Mouse (Mus musculus) B cell, adult 2 months (primary cell): ENCODE results near the gene Slc25a35.
"Not testable (repeated sequence)": the region's sequence is repeated elsewhere in the genome, so short reads cannot be mapped to it uniquely, and the experiment has no call there.

ENCODE experiments used
- DNase-seq, 2 experiments: peaks; one replicate each; pipeline ENCODE4 v3.0.0; 2022

Slc25a35 gene

DNA sequence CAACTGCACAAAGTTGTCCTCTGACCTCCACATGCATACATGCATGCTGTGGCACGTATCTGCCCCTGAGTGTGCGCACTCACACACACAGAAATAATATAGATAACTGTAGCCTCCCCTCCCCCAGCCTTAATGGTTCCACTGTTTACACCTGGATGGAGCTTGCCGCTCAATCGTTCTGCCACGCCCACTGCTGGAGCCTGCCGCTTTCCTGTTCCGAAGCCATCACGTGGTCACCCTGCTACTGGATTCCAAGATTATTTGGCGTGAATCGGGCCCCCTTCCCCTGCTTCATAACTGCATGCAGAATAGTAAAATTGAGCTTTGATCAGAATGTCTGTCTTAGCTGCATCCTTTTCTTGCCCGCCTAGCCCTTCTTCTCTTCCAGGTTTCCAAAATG, 5.8 kb upstream of the Slc25a35 start:
- not testable (repeated sequence) for DNase-seq

DNA sequence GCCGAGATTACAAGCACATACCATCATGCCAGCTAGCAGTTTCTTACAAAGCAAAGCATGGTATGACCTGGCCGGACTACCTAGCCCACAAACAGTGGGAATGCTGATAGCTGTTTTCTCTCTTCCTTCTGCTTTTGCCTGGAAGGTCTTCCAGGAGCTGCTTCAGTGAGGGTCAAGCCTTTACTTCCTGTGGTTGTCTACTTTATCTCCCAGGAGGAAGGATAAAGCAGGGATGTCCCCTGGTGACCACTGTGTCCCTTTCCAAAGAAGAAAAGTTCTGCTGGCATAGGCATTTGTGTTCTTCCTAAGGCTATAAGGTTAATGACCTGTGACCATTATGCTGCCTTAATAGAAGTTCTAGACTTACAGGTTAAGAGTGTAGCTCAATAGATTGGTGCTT, 4.5 kb upstream of the Slc25a35 start:
- DNase-seq, result no peak

DNA sequence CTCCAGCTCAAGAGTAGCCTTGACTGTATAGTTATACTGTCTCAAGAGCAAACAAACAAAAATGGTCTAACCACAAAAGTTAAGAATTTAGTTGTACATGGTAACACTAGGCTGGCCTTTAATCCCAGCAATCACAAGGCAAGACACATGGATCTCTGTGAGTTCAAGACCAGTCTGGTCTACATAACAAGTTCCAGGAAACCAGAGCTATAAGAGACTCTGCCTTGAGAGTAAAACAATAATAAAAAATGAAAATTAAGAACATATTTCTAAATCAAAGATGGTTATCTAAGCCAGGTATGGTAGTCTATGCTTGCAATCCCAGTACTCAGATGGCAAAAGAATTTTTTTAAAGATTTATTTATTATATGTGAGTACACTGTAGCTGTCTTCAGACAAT, 2.9 kb upstream of the Slc25a35 start:
- DNase-seq, result no peak

DNA sequence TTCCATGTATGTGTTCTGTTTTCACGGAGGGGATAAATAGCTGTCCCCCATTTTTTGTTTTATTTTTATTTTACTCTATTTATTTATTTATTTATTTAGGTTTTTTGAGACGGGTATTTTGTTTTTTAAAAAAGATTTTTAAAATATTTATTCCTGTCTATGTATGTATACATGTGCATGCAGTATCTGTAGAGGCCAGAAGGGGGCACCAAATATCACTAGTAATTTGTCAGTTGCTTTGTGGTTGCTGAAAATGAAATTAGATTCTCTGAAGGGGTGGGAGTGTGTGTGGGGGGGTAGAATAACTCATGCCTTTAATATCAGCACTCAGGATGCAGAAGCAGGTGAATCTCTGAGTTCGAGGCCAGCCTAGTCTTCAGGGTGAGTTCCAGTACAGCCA, 2.1 kb upstream of the Slc25a35 start:
- peak; percentile 86 to 90 for DNase-seq

DNA sequence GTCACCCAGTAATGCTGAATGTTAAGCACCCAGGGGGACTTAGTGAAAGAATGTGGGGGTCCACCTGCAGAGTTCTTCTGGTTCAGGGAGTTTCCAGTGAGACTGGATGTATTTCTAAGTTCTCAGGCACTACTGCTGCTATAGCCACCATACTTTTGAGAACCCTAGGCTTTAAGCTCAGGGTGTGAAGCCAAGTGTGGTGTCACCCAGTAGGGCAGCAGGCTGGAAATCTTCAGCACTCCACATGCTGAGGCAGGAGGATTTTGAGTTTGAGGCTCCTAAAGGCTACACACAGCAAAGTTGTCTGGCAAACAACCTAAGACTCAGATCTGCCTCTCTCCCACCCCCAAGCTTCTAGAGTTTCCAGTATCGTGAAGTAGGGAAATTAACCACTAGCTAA, 1.4 kb upstream of the Slc25a35 start:
- DNase-seq, result no peak

DNA sequence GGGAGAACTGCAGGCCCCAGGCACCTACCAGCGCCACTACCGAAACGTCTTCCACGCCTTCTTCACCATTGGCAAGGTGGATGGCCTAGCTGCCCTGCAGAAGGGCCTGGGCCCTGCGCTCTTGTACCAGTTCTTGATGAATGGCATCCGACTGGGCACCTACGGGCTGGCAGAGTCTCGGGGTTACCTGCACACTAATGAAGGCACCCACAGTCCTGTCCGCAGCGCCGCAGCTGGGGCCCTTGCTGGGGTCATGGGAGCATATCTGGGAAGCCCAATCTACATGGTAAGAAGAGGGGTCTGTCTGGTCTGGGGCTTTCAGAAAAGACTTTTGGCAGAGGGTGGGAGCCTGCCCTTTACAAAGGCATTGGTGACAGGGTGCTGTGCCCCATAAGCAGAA, 821 bp downstream of the Slc25a35 start:
- DNase-seq, result no peak

DNA sequence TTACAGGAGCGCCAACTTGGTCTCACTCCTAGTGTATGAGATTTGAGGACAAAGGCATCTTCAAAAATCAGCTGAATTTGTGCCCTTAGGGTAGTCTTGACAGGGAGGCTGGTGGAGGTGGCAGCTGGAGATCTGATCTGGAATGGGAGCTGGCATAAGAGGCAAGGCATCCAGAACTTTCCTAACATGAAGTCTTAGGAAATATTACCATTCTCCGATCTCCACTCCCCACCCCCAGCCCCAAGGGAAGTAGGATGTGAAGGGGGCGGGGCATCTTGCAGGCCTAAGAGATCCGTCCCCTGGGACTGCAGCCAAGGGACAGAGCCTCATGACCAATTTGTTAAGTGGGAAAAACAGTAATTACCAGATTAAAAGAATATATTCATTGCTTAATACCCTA, 2.3 kb downstream of the Slc25a35 start:
- DNase-seq, result no peak

DNA sequence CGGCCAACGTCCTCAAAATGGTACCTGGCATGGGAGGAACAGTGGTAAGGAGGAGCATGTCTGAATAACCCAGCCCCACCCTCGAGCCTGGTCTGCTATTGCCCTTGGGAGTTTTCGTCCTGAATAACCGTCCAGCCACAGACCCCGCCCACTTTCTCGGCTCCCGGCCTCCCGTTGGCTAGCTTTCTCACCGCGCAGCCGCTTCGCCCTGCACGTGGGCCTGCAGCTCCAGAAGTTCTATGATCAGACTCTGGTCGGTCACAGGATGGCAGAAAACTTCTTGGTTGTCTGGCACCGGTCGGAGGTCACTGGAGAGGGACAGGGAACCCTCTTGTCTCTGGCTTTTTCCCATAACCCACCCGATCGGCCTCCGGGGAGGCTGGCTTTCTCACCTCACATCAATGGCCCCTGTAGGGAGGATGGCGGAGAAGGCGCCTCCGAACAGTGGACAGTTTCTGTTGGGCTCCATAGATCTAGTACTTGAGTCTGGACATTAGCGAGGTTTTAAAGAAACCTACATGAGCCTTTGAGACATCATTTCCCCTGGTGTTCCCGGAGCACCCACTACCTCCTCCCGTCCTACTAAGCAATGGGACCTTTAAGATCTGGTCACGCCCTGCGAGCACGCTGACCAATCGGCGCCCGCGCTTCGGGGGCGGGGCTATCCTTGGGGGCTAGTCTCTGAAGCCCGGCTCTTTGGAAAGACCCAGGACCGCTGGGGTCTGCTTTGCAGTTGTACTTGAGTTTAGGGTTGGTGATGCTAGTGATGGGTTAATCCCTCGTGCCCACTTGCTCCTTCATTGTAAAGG, 5.5 kb downstream of the Slc25a35 start:
- DNase-seq, result peak; percentile 71 to 75

DNA sequence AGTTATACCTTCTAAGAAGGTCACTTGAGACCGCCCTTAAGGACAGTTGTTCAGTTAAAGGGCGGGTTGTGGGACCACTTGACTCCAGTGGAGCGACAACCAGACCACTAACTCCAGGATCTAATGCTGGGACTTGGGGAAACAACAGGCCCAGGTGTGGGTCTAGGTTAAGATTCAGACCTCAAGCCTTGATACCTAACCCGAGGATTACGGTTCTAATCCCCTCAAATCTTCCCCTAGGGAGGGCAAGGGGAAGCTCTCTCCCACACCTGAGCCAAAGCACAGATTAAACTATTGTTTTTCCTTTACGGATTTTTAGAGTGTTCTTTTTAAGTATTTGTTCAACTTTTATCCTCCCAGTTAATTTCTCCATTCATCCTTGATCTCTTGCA, 6.1 kb downstream of the Slc25a35 start:
- DNase-seq, result no peak

DNA sequence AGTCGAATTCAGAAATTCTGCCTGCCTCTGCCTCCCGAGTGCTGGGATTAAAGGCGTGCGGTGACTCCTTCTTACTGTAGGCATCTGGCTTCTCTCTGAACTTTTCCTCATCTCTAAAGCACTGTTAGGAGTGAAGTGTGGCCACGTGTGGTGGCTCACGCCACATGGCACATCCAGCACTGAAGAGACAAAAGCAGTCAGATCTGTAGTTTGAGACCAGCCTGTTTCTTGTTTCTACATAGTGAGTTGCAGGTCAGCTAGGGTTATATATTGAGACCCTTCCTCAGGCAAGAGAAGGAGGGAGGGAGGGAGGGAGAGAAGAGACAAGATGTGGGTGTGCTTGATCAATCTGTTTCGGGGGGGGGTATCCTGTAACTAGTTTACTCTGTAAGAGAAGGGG, 7.2 kb downstream of the Slc25a35 start, which contains the start of gene Rangrf:
Gene Rangrf, minus strand, starts transcription at position 101 of the 400 bp plus-strand sequence.
- no peak for DNase-seq

DNA sequence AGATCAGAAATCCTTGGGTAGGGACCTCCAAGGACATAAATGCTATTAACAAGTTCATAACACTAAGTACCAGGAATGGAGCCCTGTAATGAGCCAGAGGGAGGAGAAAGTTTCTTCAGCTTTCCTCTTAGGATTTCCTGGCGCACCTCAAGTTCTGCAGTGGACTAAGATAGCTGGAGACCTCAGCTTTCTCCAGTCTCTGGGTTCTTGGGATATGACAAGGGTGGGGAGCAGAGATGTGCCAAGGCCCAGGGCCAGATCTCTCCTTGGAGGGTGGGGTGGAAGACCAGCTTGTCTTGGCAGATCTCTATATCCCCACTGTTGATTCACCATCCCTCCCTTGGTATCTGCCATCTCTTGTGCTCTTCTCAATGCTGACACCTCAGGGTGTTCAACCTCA, 7.7 kb downstream of the Slc25a35 start:
- no peak for DNase-seq

DNA sequence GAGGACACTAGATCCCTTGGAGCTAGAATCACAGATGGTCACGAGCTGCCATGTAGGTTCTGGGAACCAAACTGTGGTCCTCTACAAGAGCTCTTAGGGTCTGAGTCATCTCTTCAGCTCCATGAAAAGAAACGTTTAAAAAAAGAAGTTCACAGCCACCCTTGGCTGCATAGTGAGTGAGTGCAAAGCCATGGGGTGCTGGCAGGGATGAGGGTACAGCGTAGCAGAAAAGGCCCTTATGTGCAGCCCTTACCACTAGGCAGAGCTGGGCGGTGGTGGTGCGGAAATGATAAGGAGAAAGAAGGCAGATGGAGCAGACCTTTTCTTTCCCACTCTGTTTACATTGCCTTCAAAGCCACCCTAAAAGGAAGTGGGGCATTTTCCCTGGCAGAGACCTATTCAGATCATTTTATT, 11.4 kb downstream of the Slc25a35 start:
- no peak for DNase-seq

DNA sequence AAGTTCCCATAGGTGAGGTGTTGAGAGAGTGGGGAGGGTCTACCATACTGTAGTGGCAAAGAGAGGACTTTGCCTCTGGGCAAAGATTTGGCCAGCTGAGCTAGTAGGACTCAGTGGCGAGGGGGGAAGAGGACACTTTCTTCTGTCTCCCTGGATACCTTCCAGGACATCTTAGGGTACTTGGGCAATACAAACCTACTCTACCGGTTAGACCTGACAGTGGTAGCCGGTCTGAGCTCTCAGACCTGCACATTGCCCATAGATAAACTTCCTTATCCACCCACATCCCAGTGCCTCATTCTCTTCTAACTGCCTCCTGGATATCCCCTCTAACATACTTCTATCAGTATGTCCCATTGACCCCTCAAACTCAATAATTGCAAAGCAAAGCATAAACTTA, 13.0 kb downstream of the Slc25a35 start:
- no peak for DNase-seq

DNA sequence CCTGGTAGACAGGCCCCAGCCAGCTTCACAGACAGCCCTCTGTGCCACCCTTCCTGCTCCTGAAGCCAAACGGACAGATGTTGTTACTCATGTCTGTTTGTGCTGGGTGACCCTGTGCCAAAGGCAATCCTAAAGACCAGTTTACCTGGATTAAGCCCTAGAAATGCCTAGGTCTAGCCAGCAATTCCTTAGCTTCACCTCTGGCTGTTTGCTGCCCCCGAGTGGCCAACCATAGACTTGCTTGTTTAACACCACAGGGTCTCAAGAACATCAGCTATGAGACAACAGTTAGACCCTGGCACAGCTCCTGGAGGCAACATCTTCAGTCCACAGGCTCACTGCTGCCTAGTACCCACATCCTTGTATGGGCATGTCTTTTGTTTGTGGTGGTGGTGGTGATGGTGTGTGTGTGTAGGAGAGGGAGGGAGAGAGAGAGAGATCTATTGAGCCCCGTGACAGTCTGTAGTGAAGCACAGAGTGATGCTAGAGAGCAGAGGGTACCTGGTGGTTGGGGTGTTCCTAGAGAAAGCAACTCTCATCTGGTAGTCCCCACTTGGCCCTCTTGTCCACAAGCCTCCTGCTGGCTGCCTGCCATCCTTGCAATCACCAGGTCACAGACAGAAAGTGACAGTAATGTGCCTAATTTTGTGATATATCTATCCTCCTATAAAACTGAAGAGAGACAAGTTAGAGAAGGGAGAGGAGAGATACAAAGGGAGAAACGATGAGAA, 14.9 kb downstream of the Slc25a35 start:
- DNase-seq, result peak; percentile 79 to 80

DNA sequence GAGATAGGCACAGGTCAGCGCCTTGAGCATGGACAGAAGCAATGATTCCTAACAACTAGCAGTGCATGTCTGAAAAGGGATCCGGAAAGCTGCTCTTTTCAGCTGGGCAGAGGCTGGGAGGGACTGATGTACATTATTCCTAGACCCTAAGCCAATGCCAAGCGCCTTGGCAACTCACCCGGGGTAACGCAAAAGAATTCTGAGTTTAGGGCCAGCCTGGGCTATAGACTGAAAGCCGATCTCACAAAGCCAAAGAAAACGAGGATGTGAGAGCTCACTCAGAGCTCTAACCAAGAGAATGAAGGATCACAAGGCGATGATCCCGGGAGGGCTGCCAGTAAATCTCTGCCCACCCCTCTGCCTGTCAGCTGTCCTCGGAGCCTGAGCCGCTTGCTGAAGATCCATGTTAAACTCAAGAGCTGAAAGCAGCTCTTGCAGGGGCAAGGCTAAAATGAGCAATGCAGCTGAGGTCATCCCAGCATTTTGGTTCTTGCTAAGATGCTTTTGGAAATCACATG, 19.5 kb downstream of the Slc25a35 start:
- no peak for DNase-seq

DNA sequence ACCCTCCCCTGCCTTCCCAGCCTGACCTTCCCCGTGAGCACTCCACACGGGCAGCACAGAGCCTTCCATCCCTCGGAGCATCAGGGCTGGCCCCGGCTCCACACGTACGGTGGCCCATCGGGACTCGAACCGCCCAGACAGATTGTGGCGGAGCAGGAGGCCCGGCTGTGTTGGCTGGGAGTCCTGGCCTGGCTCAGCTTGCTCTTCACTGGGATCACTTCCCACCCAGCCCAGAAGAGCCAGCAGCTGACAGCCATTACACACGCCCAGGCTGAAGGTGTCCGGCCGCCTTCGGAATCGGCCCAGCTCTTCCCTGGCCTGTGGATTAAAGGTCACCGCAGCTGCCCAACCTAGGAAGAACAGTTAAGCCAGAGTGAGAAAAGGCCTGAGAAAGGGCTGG, 20.4 kb downstream of the Slc25a35 start:
- DNase-seq, result no peak

DNA sequence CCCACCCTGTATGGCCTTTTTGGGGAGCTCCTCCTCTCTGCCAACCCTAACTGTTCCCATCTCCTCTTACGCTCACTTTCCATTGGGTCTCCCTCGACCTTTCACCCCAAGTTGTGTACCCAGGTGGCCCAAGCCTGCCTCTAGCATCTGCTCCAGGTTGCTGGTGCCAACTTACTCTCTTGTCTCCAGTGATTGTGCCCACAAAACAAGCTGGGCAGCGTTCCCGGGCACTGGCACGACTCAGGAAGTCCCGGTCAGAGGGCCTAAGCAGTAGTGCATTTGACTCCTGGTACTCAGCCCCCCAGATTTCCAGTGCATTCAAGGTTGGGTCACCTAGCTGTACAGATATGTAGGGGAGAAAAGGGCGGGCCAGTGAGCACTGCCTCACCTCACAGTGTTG, 25.2 kb downstream of the Slc25a35 start:
- DNase-seq, result no peak

DNA sequence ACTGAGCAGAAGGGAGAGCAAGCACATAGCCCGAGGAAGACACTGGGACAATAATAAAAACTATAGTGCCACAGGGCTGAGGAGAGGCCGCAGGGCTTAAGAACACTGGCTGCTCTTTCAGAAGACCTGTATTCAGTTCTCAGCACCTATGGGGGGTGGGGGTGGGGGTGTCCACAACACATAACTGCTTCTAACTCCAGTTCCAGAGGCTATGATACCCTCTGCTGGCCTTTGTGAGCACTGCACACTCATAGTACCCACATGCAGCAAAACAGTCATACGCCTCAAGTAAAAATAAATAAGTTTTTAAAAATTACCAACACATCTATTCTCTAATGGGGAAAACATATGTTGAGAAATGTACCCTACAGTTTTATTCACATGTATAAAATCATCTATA, 26.4 kb downstream of the Slc25a35 start:
- DNase-seq, result peak in 1 of 2 experiments; percentile 18

DNA sequence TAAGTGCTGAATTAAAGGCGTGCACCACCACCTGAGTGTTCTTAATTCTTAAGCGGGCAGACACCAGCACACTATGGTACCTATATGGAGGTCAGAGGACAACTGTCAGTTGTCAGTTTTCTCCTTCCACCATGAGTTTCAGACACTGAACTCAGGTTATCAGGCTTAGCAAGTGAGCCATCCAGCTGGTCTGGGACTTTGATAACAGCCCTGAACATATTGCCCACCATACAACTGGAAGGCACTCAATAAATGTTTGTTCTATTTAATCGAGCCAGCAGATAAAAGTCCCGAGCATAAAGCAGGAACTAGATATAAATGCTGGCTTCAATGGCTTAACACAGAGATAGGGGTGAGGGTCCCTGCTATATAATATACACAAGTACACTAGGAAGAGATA, 29.1 kb downstream of the Slc25a35 start:
- no peak for DNase-seq

DNA sequence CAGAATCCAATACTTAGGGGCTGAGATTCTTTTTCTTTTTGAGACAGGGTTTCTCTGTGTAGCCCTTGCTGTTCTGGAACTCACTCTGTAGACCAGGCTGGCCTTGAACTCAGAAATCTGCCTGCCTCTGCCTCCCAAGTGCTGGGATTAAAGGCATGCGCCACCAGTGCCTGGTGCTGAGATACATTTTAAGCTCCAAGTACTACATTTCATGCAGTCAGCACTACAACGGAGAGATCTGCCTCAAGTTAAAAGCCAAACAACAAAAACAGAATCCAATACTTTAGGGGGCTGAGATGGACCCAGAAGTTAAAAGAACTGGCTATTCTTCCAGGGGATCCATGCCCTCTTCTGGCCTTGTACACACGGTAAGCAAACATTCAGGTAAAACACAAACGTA, 34.9 kb downstream of the Slc25a35 start:
- not testable (repeated sequence) for DNase-seq

DNA sequence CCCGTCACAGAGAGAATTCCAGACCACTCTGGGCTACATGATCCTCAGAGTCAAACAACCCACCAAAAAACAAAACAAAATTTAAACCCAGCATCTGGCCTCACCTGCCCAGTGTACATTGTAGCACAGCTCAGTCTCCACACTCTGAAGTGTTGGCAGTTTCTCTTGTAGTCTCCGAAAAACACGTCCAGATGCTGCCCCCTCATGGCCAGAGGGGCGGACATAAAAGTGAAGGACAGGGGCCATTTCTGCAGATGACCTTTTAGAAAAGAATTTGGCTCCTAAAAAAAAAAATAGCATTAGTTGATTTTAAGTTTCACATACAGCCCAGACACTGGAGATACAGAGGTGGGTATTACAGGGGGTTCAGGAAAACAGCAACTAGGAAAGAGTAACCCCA, 35.7 kb downstream of the Slc25a35 start:
- DNase-seq, result no peak

DNA sequence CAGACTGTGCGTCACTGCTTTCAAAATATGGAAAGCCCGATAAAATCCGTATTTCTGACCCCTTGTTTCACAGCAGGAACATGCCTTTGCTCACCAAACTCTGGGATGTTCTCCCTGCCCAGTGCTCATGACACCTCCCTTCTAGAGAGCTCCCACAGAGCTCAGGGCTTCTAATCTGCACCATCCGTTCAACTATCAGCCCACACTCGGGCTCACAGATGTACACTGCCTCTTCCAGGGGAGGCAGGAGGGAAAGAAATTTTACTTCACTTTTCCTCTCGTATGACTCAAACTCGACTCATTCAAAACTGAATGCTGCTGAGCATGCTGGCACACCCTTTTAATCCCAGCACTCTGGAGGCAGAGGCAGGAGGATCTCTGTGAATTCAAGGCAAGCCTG, 37.3 kb downstream of the Slc25a35 start:
- DNase-seq, result no peak

DNA sequence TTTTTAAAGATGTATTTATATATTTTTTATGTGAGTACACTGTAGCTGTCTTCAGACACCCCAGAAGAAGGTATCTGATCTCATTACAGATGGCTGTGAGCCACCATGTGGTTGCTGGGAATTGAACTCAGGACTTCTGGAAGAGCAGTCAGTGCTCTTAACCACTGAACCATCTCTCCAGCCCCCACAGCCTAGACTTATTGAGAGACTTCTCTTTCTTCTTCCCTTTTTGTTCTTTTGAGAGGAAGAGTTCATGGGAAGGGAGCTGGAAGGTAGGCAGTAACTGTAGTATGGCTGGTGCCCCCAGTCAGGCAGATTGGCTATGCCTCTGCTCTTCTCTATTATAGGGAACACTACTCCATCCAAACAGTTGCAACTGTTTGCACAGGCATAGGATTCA, 38.6 kb downstream of the Slc25a35 start:
- DNase-seq, result not testable (repeated sequence)
